Mouse (Mus musculus) CH12.LX (cell line): ENCODE data around the gene Minos1.

Experiments used
- BHLHE40 ChIP-seq: IDR thresholded peaks from 2 replicates; pipeline ENCODE4 v1.6.1; 2011; ENCODE audit warnings: mild to moderate bottlenecking, low read depth, low read length, improper control_type of control experiment
- CTCF ChIP-seq, 2 experiments: IDR thresholded peaks in 1 of 2; conservative IDR thresholded peaks in 1 of 2; 2 replicates each; pipeline ENCODE4 v1.5.1; 2011 to 2012; ENCODE audit warnings: low read depth in 2 of 2, low read length in 2 of 2, improper control_type of control experiment in 1 of 2, inconsistent platforms in 1 of 2, mild to moderate bottlenecking in 1 of 2, moderate library complexity in 1 of 2
- EP300 ChIP-seq: IDR thresholded peaks from 2 replicates; pipeline ENCODE4 v1.6.1; 2011; ENCODE audit warnings: low read length, improper control_type of control experiment
- HCFC1 ChIP-seq: IDR thresholded peaks from 2 replicates; pipeline ENCODE4 v1.6.1; 2012; ENCODE audit warnings: low read depth, mild to moderate bottlenecking, inconsistent platforms, low read length, improper control_type of control experiment
- MAZ ChIP-seq: IDR thresholded peaks from 2 replicates; pipeline ENCODE4 v1.6.1; 2012; ENCODE audit warnings: low read depth, mild to moderate bottlenecking, inconsistent platforms, low read length, improper control_type of control experiment, moderate library complexity
- PAX5 ChIP-seq: IDR thresholded peaks from 2 replicates; pipeline ENCODE4 v1.6.1; 2012; ENCODE audit warnings: low read length, inconsistent platforms, mixed read lengths
- POLR2A ChIP-seq: IDR thresholded peaks from 2 replicates; pipeline ENCODE4 v1.6.1; 2011; ENCODE audit warnings: low read depth, mild to moderate bottlenecking, improper control_type of control experiment, low read length
- SMC3 ChIP-seq: IDR thresholded peaks from 2 replicates; pipeline ENCODE4 v1.6.1; 2011; ENCODE audit warnings: low read depth, low read length, improper control_type of control experiment
- ZKSCAN1 ChIP-seq: IDR thresholded peaks from 2 replicates; pipeline ENCODE4 v1.6.1; 2012; ENCODE audit warnings: low read depth, inconsistent platforms, low read length, improper control_type of control experiment, borderline replicate concordance

GRCm38 (mm10) chr4:139141785-139142184, 10.9 kb upstream of the Minos1 start:
- TF ChIP-seq CTCF (conservative IDR thresholded peaks at IDR 0.05 in 1 of 2, IDR thresholded peaks at IDR 0.05 in 1 of 2; ENCODE audit: low read depth in 2 of 2, low read length in 2 of 2) (peak in 1 of 2 experiments; percentile 46; a peak in 2 of 4 replicates), ZKSCAN1 (no peak), POLR2A (no peak), BHLHE40 (no peak), EP300 (no peak), HCFC1 (no peak), SMC3 (peak; percentile 11; the same call in 1 of the 2 replicates), MAZ (no peak), PAX5 (no peak)
